Mouse (Mus musculus): ENCODE results near the gene Hoxa2.

Gene Hoxa2

GRCm38 (mm10) chr6:52201269-52201668, 36.6 kb upstream of the Hoxa2 start:
- no peak for DNase-seq (ENCODE audit: low spot score)

GRCm38 (mm10) chr6:52200751-52201250, 36.2 kb upstream of the Hoxa2 start:
- DNase-seq (ENCODE audit: low spot score): no peak

GRCm38 (mm10) chr6:52200073-52200750, 35.6 kb upstream of the Hoxa2 start:
- DNase-seq (ENCODE audit: low spot score): no peak

- no peak for DNase-seq (ENCODE audit: low spot score)
Measured at GRCm38 (mm10) chr6:52197271-52197670, 32.6 kb upstream of the Hoxa2 start.

GRCm38 (mm10) chr6:52196811-52197210, 32.2 kb upstream of the Hoxa2 start:
- DNase-seq (ENCODE audit: low spot score): no peak

- DNase-seq (ENCODE audit: low spot score): no peak
Measured at GRCm38 (mm10) chr6:52194690-52195089, 30.1 kb upstream of the Hoxa2 start.

- DNase-seq (ENCODE audit: low spot score): peak; percentile 55
Measured at GRCm38 (mm10) chr6:52191860-52192550, 27.4 kb upstream of the Hoxa2 start.

GRCm38 (mm10) chr6:52190906-52191810, 26.5 kb upstream of the Hoxa2 start, which contains the start of gene Hoxa4:
Gene Hoxa4, minus strand, starts transcription at chr6:52191753.
- no peak for DNase-seq (ENCODE audit: low spot score)

GRCm38 (mm10) chr6:52190410-52190809, 25.8 kb upstream of the Hoxa2 start:
- no peak for DNase-seq (ENCODE audit: low spot score)

- DNase-seq (ENCODE audit: low spot score): no peak
Measured at GRCm38 (mm10) chr6:52189909-52190308, 25.3 kb upstream of the Hoxa2 start.

GRCm38 (mm10) chr6:52189172-52189591, 24.6 kb upstream of the Hoxa2 start:
- no peak for DNase-seq (ENCODE audit: low spot score)

GRCm38 (mm10) chr6:52186500-52186899, 21.9 kb upstream of the Hoxa2 start:
- no peak for DNase-seq (ENCODE audit: low spot score)

GRCm38 (mm10) chr6:52185834-52186233, 21.2 kb upstream of the Hoxa2 start:
- DNase-seq (ENCODE audit: low spot score): no peak

- DNase-seq (ENCODE audit: low spot score): no peak
Measured at GRCm38 (mm10) chr6:52185222-52185621, 20.6 kb upstream of the Hoxa2 start.

GRCm38 (mm10) chr6:52184668-52185067, 20.0 kb upstream of the Hoxa2 start:
- DNase-seq (ENCODE audit: low spot score): no peak

- no peak for DNase-seq (ENCODE audit: low spot score)
Measured at GRCm38 (mm10) chr6:52183311-52184080, 18.9 kb upstream of the Hoxa2 start.

GRCm38 (mm10) chr6:52182793-52183192, 18.2 kb upstream of the Hoxa2 start:
- DNase-seq (ENCODE audit: low spot score): no peak

- DNase-seq (ENCODE audit: low spot score): no peak
Measured at GRCm38 (mm10) chr6:52182030-52182429, 17.4 kb upstream of the Hoxa2 start.

- DNase-seq (ENCODE audit: low spot score): no peak
Measured at GRCm38 (mm10) chr6:52180726-52181125, 16.1 kb upstream of the Hoxa2 start.

GRCm38 (mm10) chr6:52180213-52180710, 15.6 kb upstream of the Hoxa2 start:
- DNase-seq (ENCODE audit: low spot score): no peak

GRCm38 (mm10) chr6:52179690-52180089, 15.1 kb upstream of the Hoxa2 start:
- DNase-seq (ENCODE audit: low spot score): no peak

Measured in spleen, adult 12 weeks (tissue).